Mouse (Mus musculus): Measurements from ENCODE around the gene Cox17. TPM values are rescaled to one million over a fixed set of nuclear protein-coding genes. Genes with fewer than 3 reads are reported as not detected.

The Cox17 gene
- polyA plus RNA-seq (2016; fragmentation: Nextera tagmentation; extraction: Ambion mirVana), result 404 and 417 TPM in 2 replicates

DNA sequence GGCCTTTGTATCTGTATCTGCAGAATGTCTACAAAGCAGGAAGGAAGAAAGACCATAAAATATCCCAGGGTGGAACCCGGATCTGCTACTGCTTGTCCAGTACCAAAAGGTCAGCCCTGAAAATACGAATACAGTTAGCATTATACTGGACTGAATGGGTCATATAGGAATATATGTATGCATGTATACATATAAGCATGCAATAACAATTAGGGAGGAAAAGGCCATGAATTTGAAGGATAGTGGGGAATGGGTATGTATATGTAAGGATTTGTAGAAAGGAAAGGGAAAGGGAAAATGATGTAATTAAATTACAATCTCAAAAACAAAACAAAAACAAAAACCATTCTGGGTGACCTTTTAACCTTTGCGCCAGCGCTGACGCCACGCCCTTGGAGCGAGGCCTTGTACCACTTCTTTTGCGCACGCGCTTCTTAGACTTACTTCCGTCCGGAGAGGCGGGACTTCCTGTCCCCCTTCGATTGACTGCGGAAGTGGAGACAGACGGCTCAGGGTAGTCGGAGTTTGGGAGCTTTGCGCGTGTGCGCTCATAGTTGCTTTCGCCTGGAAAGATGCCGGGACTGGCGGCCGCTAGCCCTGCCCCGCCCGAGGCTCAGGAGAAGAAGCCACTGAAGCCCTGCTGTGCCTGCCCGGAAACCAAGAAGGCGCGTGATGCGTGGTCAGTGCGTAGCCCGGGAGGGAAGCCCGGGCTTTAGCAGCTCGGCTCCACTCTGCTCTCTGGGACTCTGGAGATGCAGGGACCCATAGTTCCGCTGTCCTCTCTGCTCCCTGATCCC is at the start of gene Cox17, which contains the start of gene Gm21987:
Gene Cox17, plus strand, starts transcription at position 463 of the 797 bp plus-strand sequence.
Gene Gm21987, plus strand, starts transcription at position 512 of the 797 bp plus-strand sequence.
- Histone ChIP-seq H3K27ac (peak within 1 kb of the TSS; percentile 94), H3K9ac (peak within 1 kb of the TSS; percentile 88), H3K27me3 (replicated peaks) (peaks cover 3% of the 10 kb centered on the region), H3K4me3 (peak within 1 kb of the TSS; percentile 87), H3K4me1 (peaks cover 68% of the 10 kb centered on the region), H3K4me2 (peak within 1 kb of the TSS; percentile 80), H3K9me3 (replicated peaks) (no peaks in the 10 kb centered on the region), H3K36me3 (peaks cover 33% of the 10 kb centered on the region)
- WGBS (ENCODE audit: insufficient replicate concordance), result 1% methylated on average over 35 of the region's 35 CpGs
- peak; percentile 94 for ATAC-seq

DNA sequence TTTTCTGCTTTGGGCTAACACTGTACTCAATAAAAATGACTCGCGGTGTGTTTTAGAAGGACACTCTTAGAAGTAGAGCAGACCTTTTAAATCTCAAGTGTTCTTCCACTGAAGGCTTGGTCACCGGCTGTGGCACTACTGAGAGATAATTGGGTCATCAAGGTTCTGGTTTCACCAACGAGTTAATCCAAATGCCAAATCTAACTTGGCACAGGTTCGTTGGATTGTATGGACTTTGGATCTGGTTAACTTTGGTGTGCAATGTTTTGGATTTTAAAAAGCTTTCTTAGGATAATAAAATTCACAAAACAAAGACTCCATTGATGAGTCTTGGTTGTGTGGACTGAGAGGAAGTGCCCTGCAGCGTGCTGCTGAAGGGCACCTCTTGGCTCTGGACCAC is 48.4 kb upstream of the Cox17 start:
- WGBS (ENCODE audit: insufficient replicate concordance), result 74% methylated on average over 6 of the region's 6 CpGs
- no peak overlapping the region for H3K4me3 ChIP-seq
- no peak for ATAC-seq
- H3K4me1 ChIP-seq, result peaks cover 4% of the 10 kb centered on the region; the same call in 1 of the 2 replicates
- no peaks in the 10 kb centered on the region for H3K27me3 ChIP-seq (replicated peaks)
- no peak overlapping the region for H3K27ac ChIP-seq
- H3K4me2 ChIP-seq, result no peak overlapping the region
- no peak overlapping the region for H3K9ac ChIP-seq
- H3K9me3 ChIP-seq (replicated peaks), result no peaks in the 10 kb centered on the region
- H3K36me3 ChIP-seq, result no peaks in the 10 kb centered on the region

DNA sequence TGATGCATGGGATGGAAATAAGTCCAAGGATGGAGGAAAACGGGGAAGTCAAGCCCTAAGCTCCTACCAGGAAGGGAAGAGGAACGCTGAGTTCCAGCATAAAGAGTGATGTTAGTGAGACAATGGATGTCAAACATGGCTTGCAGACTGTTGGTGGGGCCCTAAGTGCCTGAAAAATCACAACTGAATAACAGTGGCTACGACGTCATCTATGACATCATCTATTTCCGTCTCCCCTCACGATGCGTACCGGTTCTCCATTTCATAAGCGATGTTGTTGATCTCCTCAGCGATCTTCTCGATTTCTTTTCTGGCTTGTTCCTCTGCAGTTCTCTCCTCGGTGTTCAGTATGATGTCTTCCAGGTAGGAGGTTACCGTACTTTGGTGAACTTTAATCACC is 44.4 kb upstream of the Cox17 start:
- no peak overlapping the region for H3K4me3 ChIP-seq
- H3K9ac ChIP-seq, result no peak overlapping the region
- no peak overlapping the region for H3K27ac ChIP-seq
- no peak for ATAC-seq
- WGBS (ENCODE audit: insufficient replicate concordance), result 75% methylated on average over 13 of the region's 13 CpGs
- no peaks in the 10 kb centered on the region for H3K4me1 ChIP-seq
- H3K27me3 ChIP-seq (replicated peaks), result no peaks in the 10 kb centered on the region; the same call in 1 of the 2 replicates
- no peaks in the 10 kb centered on the region for H3K9me3 ChIP-seq (replicated peaks)
- H3K4me2 ChIP-seq, result no peak overlapping the region
- H3K36me3 ChIP-seq, result no peaks in the 10 kb centered on the region

DNA sequence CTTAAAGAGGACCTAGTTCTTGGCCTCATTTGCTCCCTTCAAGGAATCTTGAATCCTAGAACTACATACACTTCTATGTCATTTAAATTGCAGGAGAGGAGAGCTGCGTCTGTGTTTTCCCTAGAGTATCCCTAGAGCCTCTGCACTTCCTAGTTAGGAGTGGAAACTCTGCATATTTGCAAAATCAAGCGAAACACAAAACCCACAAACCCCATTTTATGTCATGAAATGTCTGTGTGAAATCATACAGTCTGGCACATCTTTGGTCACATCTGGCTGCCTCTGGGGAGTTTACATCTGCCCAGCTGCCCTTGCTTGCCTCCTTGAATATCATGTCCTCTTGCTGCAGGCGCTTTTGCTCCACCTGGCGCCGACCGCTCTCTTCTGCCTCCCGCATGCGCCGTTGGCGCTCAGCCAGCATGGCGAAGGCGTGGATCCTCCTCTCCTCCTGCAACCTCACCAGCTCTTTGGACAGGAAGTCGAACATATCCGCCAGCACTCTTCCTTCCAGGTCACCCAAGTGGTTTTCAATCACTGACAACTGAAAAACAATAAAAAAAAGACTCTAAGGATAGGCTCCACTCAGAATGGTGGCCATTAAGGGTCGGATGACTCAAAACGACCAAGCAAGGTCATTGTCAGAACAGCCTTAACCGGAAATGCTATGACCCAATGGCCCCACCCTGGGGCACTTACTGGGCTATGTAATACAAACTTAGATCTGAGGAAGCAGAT is 42.2 kb upstream of the Cox17 start:
- Histone ChIP-seq H3K4me2 (no peak overlapping the region), H3K4me1 (no peaks in the 10 kb centered on the region)
- ATAC-seq, result no peak

DNA sequence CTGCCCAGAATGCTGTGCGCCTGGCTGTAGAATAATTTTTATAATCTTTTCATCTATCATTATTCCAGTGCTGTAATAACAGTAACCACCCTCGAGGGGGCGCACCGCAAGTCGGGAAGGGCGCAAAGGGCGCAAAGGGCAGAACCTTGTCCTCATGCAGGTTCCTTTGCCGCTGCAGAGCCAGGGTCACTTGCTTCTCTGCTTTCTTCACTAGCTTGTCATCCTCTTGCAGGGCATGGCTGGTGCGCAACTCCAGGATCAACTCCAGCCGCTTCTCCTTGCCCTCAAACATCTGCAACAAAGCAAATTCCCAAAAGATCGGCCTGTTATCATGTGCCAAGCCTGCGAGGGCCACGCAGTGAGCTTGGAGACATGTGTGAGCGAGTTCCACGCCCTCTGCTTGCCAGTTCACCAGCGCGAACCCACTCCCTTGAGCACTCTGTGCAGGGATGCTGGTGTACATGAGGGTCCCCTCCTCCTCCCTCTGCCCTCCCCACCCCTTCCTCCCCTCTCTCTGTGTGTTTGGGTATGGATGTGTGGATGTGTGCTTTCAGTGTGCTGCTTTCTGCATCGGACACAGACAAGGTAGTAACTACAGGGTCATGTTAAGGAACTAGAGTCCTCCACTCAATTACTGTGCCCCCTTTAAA is 40.1 kb upstream of the Cox17 start:
- WGBS (ENCODE audit: insufficient replicate concordance), result 44% methylated on average over 18 of the region's 18 CpGs
- Histone ChIP-seq H3K4me2 (no peak overlapping the region), H3K9me3 (replicated peaks) (no peaks in the 10 kb centered on the region), H3K36me3 (no peaks in the 10 kb centered on the region), H3K4me1 (no peaks in the 10 kb centered on the region), H3K27ac (no peak overlapping the region), H3K27me3 (replicated peaks) (peaks cover 12% of the 10 kb centered on the region; the same call in 1 of the 2 replicates), H3K9ac (no peak overlapping the region), H3K4me3 (no peak overlapping the region)
- ATAC-seq, result no peak

More for the DNA sequence above, 42.2 kb upstream of the Cox17 start:
- Histone ChIP-seq H3K9ac (no peak overlapping the region), H3K36me3 (no peaks in the 10 kb centered on the region), H3K27ac (no peak overlapping the region), H3K27me3 (replicated peaks) (peaks cover 12% of the 10 kb centered on the region; the same call in 1 of the 2 replicates), H3K9me3 (replicated peaks) (no peaks in the 10 kb centered on the region), H3K4me3 (no peak overlapping the region)
- 68% methylated on average over 17 of the region's 17 CpGs for WGBS (ENCODE audit: insufficient replicate concordance)

DNA sequence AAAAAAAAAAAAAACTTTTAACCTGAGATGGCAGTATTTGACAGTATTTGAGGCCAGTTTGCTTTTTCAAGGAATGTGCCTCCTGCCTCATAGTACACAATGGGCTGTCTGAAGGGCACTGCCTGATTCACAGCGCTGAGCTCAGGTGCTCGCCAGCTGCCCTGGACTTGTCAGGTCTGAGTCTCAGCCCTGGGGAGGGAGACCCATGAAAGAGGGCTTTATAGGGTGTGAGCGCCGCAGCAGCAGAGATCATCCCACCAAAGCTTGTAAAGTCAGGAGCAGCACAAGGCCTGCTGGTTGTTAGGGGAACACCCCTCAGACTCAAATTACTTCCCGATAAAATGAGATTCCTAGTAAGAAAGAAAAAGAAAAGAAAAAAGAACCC is 39.6 kb upstream of the Cox17 start:
- no peaks in the 10 kb centered on the region for H3K9me3 ChIP-seq (replicated peaks)
- no peak overlapping the region for H3K9ac ChIP-seq
- H3K4me2 ChIP-seq, result no peak overlapping the region
- no peak overlapping the region for H3K4me3 ChIP-seq
- no peaks in the 10 kb centered on the region for H3K4me1 ChIP-seq
- ATAC-seq, result no peak
- peaks cover 12% of the 10 kb centered on the region; the same call in 1 of the 2 replicates for H3K27me3 ChIP-seq (replicated peaks)
- H3K36me3 ChIP-seq, result no peaks in the 10 kb centered on the region
- no peak overlapping the region for H3K27ac ChIP-seq
- WGBS (ENCODE audit: insufficient replicate concordance), result 72% methylated on average over 5 of the region's 5 CpGs

DNA sequence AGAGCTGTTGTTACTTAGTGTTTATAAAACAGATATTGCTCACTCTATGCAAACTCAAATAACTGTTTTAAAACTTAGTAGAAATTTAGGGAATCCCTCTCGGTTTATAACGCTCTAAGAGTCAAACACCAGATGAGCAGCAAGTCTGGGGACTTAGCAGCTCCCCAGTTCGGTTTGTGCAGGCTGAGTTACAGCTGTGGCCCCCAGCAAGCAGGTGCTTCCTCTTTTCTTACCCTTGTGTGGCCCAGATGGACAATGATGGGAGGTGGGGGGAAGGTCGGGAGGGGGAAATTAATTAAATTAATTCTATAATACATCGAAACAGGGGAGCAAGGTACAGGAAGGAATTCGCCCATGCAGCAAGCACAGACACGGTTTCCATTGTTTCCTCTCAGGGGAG is 39.1 kb upstream of the Cox17 start:
- H3K4me3 ChIP-seq, result no peak overlapping the region
- 43% methylated on average over 7 of the region's 7 CpGs for whole genome bisulfite sequencing (ENCODE audit: insufficient replicate concordance)
- H3K4me2 ChIP-seq, result no peak overlapping the region
- no peaks in the 10 kb centered on the region for H3K36me3 ChIP-seq
- H3K9me3 ChIP-seq (replicated peaks), result no peaks in the 10 kb centered on the region
- no peaks in the 10 kb centered on the region for H3K4me1 ChIP-seq
- ATAC-seq, result no peak
- H3K9ac ChIP-seq, result no peak overlapping the region
- peaks cover 12% of the 10 kb centered on the region; the same call in 1 of the 2 replicates for H3K27me3 ChIP-seq (replicated peaks)
- H3K27ac ChIP-seq, result no peak overlapping the region

DNA sequence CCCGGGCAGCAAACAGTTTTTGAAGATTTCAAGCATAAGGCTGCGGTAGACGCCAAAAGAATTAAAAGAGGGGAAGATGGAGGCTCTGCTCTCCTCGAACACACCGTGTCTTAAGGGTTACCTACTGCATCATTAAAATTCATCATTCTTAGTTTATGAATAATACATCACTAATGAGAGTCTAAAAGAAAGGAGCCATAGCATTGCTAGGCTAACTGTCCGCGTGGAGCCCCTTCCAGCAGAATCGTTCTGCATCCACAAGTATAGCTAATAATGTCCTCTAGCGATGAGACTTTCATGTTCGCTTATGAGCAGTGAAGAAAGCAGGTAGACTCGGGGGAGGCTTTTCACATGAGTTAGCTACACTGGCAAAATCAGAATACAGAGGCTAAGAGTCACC is 38.6 kb upstream of the Cox17 start:
- Histone ChIP-seq H3K9me3 (replicated peaks) (no peaks in the 10 kb centered on the region), H3K4me2 (no peak overlapping the region), H3K4me1 (no peaks in the 10 kb centered on the region), H3K27ac (no peak overlapping the region), H3K27me3 (replicated peaks) (peaks cover 12% of the 10 kb centered on the region; the same call in 1 of the 2 replicates), H3K9ac (no peak overlapping the region), H3K36me3 (no peaks in the 10 kb centered on the region), H3K4me3 (no peak overlapping the region)
- 77% methylated on average over 11 of the region's 11 CpGs for WGBS (ENCODE audit: insufficient replicate concordance)
- no peak for ATAC-seq

DNA sequence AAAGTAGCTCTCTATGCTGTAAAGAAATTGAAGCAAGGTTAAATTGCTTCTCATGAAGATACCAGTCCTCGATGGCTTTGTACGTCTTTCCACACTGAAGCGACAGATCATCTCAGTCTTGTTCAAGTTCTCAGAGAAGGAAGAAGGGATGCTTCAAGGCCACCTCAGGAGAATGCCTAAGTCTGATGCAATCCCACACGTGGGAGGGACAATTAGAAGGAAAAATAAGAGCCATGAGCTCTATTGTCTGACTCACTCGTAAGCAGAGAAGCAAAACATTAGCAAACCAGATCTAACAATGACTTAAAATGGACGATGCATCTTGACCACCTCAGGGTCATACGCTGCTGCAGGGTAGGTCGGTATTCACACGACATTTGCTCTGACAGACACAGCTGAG is 28.3 kb upstream of the Cox17 start:
- no peak for ATAC-seq
- 72% methylated on average over 9 of the region's 9 CpGs for WGBS (ENCODE audit: insufficient replicate concordance)
- Histone ChIP-seq H3K4me3 (no peak overlapping the region), H3K27ac (no peak overlapping the region), H3K9ac (no peak overlapping the region), H3K9me3 (replicated peaks) (no peaks in the 10 kb centered on the region), H3K27me3 (replicated peaks) (no peaks in the 10 kb centered on the region), H3K4me1 (no peaks in the 10 kb centered on the region), H3K4me2 (no peak overlapping the region), H3K36me3 (no peaks in the 10 kb centered on the region)

DNA sequence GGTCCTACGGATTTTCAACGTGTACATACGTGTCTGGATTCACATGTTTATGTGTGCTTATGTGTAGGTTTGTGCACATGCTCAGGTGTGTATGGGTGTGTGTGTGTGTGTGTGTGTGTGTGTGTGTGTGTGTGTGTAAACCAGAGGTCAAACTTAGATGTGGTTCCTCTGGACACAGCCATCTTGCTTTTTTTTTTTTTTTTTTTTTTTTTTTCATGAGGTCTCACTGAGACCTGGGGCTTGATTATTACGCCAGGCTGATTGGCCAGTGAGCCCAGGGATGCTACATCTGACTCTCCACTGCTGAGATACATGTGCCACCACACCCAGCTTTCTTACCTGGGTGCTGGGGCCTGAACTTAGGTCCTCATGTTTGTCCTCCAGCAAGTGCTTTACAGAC is 27.7 kb upstream of the Cox17 start:
- Histone ChIP-seq H3K9me3 (replicated peaks) (no peaks in the 10 kb centered on the region), H3K9ac (no peak overlapping the region), H3K36me3 (no peaks in the 10 kb centered on the region), H3K27ac (no peak overlapping the region), H3K4me3 (no peak overlapping the region), H3K4me1 (no peaks in the 10 kb centered on the region), H3K27me3 (replicated peaks) (no peaks in the 10 kb centered on the region), H3K4me2 (no peak overlapping the region)
- 78% methylated on average over 4 of the region's 4 CpGs for WGBS (ENCODE audit: insufficient replicate concordance)
- ATAC-seq, result no peak

DNA sequence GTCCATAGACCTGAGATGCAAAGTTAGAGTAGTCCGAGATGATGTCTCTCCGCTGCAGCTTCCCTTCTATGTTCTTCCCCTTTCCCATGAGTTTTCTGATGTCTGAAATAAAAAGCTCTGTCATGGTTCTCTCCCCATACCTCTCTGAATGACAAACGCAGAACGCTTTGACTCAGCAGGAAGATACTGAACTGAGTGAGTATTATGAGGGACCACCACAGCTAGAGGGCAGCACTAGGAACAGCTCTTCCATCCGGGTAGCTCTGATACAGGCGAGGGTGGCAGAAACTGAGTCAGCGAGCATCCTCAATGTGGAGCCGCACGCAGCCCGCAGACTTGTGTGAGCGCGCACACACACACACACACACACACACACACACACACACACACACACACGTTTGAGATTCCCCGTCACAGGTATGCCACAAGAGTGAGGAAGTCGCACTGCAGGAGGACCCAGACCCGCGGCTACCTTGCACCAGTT is 25.3 kb upstream of the Cox17 start:
- peak overlapping the region; percentile 38 for H3K4me2 ChIP-seq
- ATAC-seq, result peak; percentile 57; the same call in 1 of the 2 replicates
- no peaks in the 10 kb centered on the region for H3K4me1 ChIP-seq
- H3K9me3 ChIP-seq (replicated peaks), result no peaks in the 10 kb centered on the region
- 25% methylated on average over 17 of the region's 17 CpGs for WGBS (ENCODE audit: insufficient replicate concordance)
- no peak overlapping the region for H3K9ac ChIP-seq
- H3K27me3 ChIP-seq (replicated peaks), result no peaks in the 10 kb centered on the region
- H3K36me3 ChIP-seq, result no peaks in the 10 kb centered on the region
- H3K4me3 ChIP-seq, result no peak overlapping the region
- no peak overlapping the region for H3K27ac ChIP-seq
